Mouse (Mus musculus): ENCODE measurements around the gene Ube2d2b.

GRCm38 (mm10) chr5:107847349-107847748 lies 17.4 kb downstream of the Ube2d2b start:
- TF ChIP-seq EP300 (IDR thresholded peaks at IDR 0.05; ENCODE audit: low read depth) (no peak), CTCF (IDR thresholded peaks at IDR 0.05; ENCODE audit: low read depth) (no peak)
